Mouse (Mus musculus): Measurements from ENCODE around the gene Tcea3. TPM values are rescaled to one million over a fixed set of nuclear protein-coding genes. Genes with fewer than 3 reads are reported as not detected.
A peak's percentile ranks its signal among the peaks of the same experiment; 100 is the strongest.

The Tcea3 gene
- total RNA-seq (2021) = 100 to 1,000 TPM; 344 to 373 TPM
- long read RNA-seq, experiment 1, transcript Tcea3-201 (11 exons, 1,251 nt) = major isoform, 392 of 512 reads
- long read RNA-seq, experiment 1, partial matches to known transcripts = 21 of 512 reads
- long read RNA-seq, experiment 1, other reads (novel, unspliced or antisense) = 99 of 512 reads
- long read RNA-seq, experiment 2, transcript Tcea3-201 (11 exons, 1,251 nt) = major isoform, 467 of 600 reads
- long read RNA-seq, experiment 2, partial matches to known transcripts = 26 of 600 reads
- long read RNA-seq, experiment 2, other reads (novel, unspliced or antisense) = 107 of 600 reads

GRCm38 (mm10) chr4:136247729-136248463 lies at the start of gene Tcea3:
Gene Tcea3, plus strand, starts transcription at chr4:136247729.
- peak; percentile 90 for DNase-seq
- peak within 1 kb of the TSS; percentile 94 for H3K4me3 ChIP-seq
- H3K27ac ChIP-seq = peak within 1 kb of the TSS; percentile 99
- intact Hi-C loops (cut with DNase I) = no loop called here
- TF ChIP-seq CTCF (IDR thresholded peaks at IDR 0.05) = no peak

DNA sequence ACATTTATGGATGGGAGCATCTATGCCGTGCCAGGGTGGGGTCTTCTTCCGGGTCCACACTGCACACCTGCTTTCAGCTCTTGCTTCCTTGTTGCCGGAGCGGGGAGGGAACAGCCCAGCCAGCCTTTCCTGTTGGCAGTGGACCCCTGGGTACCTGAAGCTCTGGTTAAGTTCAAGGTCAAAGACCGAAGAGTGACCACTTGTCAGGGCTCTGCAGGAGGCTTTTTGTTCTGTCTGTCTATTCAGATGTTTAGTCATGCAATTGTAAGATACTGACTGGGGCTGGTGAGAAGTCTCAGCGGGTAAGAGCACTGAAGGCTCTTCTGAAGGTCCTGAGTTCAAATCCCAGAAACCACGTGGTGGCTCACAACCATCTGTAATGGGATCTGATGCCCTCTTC lies 48.7 kb upstream of the Tcea3 start:
- no peak overlapping the region for H3K27ac ChIP-seq
- no peak overlapping the region for H3K4me3 ChIP-seq
- TF ChIP-seq CTCF (IDR thresholded peaks at IDR 0.05) = no peak
- intact Hi-C loops (cut with DNase I) = no loop called here
- DNase-seq = no peak

DNA sequence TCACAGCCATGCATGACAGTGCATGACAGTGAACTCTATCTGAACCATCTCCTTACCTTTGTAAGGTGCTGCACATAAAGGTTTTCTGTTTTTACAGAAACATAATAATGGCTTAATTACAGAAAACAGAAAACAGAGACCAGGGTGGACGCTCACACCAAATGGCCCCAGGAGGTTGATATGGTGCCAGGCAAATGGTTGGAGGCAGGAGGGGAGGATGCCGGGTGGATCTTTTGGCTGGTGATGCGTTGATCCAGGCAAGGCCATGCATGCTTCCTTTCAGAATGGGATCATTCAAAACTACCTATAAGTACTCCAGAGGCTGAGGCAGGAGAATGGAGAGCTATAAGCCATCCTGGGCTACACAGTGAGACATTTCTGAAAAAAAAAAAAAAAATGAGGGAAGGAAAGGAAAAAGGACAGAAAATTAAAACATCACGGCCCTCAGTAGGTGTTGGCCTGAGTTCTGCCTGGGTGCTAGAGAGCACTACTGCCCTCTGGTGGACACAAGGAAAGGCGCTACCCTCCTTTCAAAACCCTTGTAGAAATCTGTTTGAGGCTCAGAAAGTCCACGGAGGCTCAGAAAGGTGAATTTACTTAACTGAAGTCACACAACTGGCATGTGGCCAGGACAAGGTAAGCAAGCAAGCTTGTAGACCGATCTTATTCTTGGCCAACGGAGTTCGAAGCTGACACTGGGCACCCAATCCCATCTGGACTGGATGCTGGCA lies 47.8 kb upstream of the Tcea3 start:
- Histone ChIP-seq H3K4me3 (no peak overlapping the region), H3K27ac (no peak overlapping the region)
- intact Hi-C loops (cut with DNase I) = loop anchor here (1.0 kb wide), 1 partner anchor 36 kb away; no protein-coding TSS in a partner anchor
- DNase-seq = peak; percentile 45
- TF ChIP-seq CTCF (IDR thresholded peaks at IDR 0.05) = peak; percentile 92

DNA sequence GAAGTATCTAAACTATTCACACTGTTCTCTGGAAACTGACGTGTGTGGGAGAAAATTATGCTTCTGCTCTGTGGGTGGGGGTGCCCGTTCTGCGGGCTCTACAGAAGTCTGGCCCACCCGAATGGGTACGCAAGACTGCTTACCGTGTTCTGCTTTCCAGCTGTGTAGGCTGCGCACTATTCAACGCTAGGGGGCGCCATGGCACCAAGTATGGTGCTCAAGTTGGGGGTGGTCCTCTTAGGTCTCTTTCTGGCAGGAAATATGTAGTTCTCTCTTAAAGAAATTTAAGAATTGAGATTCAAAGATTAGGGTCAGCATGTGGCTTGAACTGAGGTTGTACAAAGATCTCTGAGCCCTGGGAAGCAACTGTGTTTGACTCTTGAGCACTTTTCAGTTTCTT lies 45.0 kb upstream of the Tcea3 start:
- intact Hi-C loops (cut with DNase I) = loop anchor here (1.0 to 2.0 kb wide), 2 partner anchors 18 to 38 kb away; no protein-coding TSS in a partner anchor
- DNase-seq = peak; percentile 82
- peak; percentile 98 for TF ChIP-seq CTCF (IDR thresholded peaks at IDR 0.05)
- H3K27ac ChIP-seq = no peak overlapping the region
- no peak overlapping the region for H3K4me3 ChIP-seq

DNA sequence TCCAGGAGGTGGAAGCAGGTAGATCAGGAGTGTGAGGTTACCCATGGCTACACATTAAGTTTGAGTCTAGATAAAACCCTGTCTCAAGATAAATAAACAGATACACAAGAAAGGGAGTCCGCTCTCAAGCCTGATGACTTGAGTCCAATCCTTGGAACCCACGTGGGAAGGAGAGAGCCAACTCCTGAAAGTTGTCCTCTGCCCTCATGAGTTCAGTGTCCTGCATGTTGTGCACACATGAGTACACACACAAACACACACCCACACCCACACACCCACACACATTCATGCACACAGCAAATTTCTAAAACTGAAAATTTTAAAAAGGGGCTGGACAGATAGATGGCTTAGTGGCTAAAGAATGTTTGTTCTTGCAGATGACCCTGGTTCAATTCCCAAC lies 42.8 kb upstream of the Tcea3 start:
- TF ChIP-seq CTCF (IDR thresholded peaks at IDR 0.05) = no peak
- H3K4me3 ChIP-seq = no peak overlapping the region
- intact Hi-C loops (cut with DNase I) = no loop called here
- DNase-seq = no peak
- H3K27ac ChIP-seq = no peak overlapping the region

DNA sequence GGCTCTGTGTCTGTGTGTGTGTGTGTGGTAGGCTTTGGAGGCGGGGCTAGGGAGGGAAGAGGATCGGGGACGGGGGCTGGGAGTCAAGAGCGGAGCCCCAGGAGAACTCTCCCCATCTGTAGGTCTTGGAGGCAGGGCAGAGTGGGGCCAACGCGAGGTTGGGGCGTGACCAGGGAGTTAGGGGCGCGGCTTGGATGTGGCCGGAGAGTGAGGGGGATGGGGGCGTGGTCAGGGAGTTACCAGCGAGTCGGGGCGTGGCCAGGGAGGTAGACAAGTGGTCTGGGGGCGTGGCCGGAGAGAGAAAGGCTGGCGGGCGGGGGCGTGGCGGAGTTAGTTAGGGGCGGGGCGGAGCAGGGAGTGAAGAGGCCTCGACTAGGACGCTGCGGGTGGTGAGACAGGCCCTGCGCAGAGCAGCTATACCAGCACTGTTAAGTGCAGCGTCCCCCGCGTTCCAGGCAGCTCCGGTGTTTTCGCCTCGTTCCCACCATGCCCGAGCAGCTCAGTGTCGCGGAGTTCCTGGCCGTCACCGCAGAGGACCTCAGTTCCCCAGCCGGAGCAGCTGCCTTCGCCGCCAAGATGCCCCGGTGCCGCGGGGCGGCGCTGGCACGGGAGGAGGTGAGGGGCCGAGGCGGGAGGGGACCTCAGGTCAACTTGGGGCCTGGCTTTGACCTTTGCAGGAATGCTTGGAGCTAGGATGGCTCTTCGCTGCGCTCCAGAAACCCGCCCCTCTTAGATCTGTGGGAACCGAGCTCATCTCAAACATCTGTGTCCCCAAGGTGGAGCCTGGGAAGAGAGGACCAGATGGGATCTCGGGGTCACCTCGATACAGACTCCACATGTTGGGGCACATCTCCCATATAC lies 41.3 kb upstream of the Tcea3 start, which contains the start of gene Asap3:
TSS of gene Asap3 (plus strand) at position 333 of the 861 bp plus-strand sequence.
- Histone ChIP-seq H3K4me3 (peak within 1 kb of the TSS; percentile 92), H3K27ac (peak within 1 kb of the TSS; percentile 89)
- DNase-seq = peak; percentile 98
- TF ChIP-seq CTCF (IDR thresholded peaks at IDR 0.05) = no peak; the same call in 1 of the 2 replicates
- intact Hi-C loops (cut with DNase I) = no loop called here

- DNase-seq = peak; percentile 34
- intact Hi-C loops (cut with DNase I) = loop anchor here (1.0 kb wide), 1 partner anchor 117 kb away; no protein-coding TSS in a partner anchor
- peak overlapping the region; percentile 92 for H3K4me3 ChIP-seq
- peak overlapping the region; percentile 89 for H3K27ac ChIP-seq
- no peak for TF ChIP-seq CTCF (IDR thresholded peaks at IDR 0.05)
Observed at GRCm38 (mm10) chr4:136206943-136207342, 40.6 kb upstream of the Tcea3 start.

GRCm38 (mm10) chr4:136210931-136211330 lies 36.6 kb upstream of the Tcea3 start:
- intact Hi-C loops (cut with DNase I) = no loop called here
- Histone ChIP-seq H3K4me3 (peak overlapping the region; percentile 3; the same call in 1 of the 2 replicates), H3K27ac (peak overlapping the region; percentile 28)
- TF ChIP-seq CTCF (IDR thresholded peaks at IDR 0.05) = no peak
- peak; percentile 41 for DNase-seq

DNA sequence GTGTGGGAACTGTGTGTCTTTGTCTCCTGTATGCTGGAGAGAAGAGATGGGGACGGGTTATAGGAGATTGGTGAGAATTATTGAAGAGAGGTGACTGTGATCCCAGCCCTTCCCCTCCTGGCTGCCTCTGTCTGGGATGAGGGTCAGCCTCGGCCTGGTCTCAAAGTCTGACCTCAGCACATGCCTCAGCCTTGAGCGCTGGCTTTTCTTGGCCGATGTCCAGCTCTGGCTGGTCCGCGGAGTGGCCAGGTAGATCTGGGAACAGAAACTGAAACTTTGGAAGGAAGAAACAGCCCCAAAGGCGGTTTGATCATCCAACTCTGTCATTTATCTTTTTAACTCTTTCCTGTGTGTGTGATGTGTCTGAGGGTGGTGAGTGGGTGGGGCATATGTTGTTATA lies 33.9 kb upstream of the Tcea3 start:
- intact Hi-C loops (cut with DNase I) = no loop called here
- Histone ChIP-seq H3K4me3 (no peak overlapping the region), H3K27ac (peak overlapping the region; percentile 54; the same call in 1 of the 2 replicates)
- TF ChIP-seq CTCF (IDR thresholded peaks at IDR 0.05) = no peak
- peak; percentile 65 for DNase-seq

DNA sequence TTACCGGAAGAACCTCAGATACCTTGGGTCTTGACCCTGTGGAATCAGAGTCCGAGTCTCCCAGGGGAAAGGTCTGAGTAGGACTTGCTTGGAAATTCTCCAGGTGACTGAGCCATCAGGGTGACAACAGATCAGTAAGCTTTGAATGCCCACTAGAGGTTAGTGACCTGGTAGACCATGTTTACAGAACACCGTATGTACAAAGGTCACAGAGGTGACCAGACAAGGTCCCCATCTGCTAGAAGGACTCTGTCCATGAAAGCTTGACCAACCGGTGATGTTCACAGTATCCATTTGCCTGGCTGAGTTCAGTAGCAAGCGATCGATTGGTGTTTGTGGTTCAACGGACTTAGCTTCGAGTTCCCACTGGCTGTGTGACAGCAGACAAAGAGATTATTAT lies 32.7 kb upstream of the Tcea3 start:
- intact Hi-C loops (cut with DNase I) = no loop called here
- TF ChIP-seq CTCF (IDR thresholded peaks at IDR 0.05) = no peak
- H3K4me3 ChIP-seq = no peak overlapping the region
- no peak for DNase-seq
- peak overlapping the region; percentile 9 for H3K27ac ChIP-seq

DNA sequence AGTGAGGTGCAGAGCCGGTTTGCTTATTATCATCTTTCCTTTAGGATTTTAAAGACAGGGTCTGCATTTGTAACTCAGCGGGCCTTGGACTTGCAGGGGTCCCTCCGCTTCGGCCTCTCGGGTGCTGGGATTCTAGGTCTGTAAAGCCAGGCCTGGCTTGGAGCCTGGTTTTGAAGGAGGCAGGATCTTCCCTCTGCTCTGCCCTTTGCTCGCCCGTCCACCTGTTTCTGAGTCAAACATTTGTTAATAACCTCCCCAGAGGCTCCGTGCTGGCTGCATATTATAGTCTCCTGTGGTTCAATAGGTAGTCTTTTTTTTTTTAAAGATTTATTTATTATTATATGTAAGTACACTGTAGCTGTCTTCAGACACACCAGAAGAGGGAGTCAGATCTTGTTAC lies 32.0 kb upstream of the Tcea3 start:
- intact Hi-C loops (cut with DNase I) = no loop called here
- Histone ChIP-seq H3K27ac (0 out of 2 replicates have a peak overlapping the region, but pooled peaks have one; percentile 25), H3K4me3 (0 out of 2 replicates have a peak overlapping the region, but pooled peaks have one; percentile 13)
- peak; percentile 46 for DNase-seq
- no peak for TF ChIP-seq CTCF (IDR thresholded peaks at IDR 0.05)

DNA sequence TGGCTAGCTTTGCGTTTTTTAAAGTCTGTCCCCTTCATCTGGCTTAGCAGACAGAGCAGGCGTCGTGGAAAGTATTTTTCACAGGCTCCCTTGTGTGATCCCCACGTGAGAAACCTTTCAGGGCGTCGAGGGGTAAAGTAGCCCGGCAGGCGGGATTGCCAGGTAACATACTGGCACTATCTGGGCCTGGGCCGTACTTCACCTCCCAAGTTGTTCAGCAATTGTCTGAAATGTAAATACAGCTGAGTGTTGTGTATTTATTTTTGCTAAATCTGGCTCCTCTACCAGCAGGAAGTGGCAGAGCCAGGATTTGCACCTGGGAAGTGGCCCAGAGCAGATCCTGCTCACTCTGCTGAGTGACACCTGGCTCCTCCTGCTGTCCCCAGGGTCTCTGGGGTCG lies 30.5 kb upstream of the Tcea3 start:
- no peak for TF ChIP-seq CTCF (IDR thresholded peaks at IDR 0.05)
- intact Hi-C loops (cut with DNase I) = no loop called here
- no peak overlapping the region for H3K4me3 ChIP-seq
- H3K27ac ChIP-seq = peak overlapping the region; percentile 79
- no peak for DNase-seq

Measured in gastrocnemius, adult 2 months (tissue).